Mouse (Mus musculus): ENCODE results near the gene 6030468B19Rik.

The 6030468B19Rik gene

DNA sequence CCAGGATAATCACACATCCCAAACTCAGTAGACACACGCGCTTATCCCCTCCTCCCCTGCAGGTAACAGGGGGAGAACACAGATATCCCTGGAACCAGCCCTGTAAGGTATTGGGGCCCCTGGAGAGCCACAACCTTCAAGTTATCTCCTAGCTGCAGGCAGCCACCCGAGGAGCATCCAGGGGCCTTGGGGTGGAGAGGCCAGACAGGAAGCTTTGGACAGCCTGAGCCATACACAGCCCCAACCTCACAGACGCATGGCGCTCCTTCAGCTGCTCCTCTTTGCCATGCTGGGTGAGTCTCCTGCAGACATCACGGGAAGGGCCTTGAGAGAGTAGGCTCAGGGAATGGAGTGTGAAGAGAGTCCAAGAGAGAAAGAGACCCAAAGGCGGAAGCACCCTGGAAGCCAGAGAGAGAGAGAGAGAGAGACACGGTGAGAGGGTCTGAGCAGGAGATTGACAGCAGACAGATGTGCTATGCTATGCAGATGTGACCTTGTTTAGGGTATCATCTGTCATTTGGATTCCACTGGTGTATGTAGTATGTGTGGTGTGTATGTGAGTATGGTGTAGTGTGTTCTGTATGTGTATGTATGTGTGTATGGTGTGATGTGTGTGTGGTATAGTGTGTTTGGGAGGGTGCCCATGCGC, at the start of gene 6030468B19Rik:
6030468B19Rik (plus strand) TSS at position 150 of the 649 bp plus-strand sequence.
- no peak for DNase-seq

DNA sequence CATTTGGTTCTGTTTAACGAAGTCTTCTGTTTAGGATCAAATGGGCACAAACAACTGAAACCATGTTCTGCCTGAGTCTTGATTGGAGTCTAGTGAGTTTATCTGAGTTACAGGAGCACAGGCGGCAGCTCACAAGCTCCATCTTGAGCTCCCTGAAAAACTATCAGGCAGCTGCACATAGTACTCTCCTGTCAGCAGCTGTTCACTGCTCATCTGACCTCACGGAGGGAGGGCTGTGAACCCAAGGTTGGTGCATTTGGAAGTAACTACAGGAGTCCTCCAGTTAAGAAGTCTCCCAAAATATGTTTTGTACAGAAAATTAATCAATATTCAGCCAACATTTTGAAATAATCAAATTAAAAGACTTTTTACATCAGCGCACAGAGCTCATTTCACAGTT, 48.8 kb upstream of the 6030468B19Rik start:
- DNase-seq = no peak

GRCm38 (mm10) chr11:117749414-117749813, 48.0 kb upstream of the 6030468B19Rik start:
- no peak for DNase-seq

GRCm38 (mm10) chr11:117751544-117751943, 45.9 kb upstream of the 6030468B19Rik start:
- DNase-seq = peak; percentile 35

DNA sequence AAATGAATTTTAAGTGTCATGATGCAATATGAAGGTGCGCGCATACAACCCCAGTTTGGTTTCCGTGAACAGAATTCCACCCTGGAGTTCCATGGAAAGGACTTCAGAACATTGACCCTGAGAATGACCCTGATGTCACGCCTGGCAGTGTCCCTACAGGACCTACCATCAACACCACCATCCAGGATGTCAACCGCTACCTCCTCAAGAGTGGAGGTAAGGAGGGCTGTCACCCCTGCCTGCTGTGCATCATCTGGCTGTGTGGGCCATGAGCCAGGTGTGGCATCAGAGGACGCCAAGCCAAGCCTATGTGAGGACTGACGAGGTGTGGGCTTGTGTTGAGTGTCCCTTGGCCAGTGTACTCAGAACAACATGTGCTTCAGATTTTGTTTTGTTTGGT, 41.6 kb upstream of the 6030468B19Rik start:
- no peak for DNase-seq

GRCm38 (mm10) chr11:117759267-117759666, 38.2 kb upstream of the 6030468B19Rik start:
- DNase-seq = no peak

DNA sequence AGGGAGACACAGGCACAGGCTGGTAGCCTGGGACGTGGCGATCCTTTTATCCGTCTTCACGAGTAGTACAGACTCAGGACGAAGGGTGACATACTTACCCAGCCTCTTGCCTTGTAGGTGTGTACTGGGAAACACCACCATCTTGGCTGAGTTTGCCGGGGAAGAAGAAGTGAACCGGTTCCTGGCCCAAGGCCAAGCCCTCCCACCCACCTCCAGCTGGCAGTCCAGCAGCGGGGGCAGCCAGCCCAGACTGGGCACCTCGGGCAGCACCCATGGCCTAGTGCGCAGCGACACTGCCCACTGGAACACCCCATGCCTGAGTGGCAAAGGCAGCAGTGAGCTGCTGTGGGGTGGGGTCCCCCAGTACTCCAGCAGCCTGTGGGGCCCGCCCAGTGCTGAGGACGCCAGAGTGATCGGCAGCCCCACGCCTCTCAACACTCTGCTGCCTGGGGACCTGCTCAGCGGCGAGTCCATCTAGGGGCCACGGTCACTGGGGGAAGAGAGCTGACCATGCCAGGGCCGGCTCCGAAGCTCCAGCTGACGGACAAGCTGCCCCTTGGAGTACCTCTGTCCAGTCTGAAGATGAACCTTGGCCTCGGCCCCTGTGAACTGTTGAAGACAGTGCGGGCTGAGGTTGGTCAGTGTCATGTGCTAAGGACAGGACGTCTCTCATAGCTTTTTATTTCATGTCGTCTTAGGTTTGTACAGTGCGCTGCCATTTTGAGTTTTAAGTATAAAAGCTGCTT, 36.9 kb upstream of the 6030468B19Rik start:
- peak; percentile 45 for DNase-seq

DNA sequence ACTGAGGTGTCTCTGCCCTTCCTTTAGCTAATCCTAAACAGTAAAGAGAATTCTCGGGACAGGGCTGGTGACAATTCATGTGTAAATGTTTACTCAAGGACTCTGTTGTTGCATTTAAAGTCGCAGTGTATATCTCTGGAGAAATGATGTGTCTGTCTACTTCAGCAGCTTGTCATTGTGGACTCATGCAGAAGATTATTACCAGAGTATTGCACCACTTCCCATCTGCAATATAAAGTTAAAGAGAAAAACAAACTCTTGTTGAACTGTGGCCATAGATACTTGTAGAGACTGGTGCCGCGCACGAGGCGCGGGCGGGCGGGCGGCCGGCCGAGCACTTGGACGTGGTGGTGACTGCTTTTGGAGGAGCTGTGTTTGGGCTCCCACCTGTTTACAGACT, 35.7 kb upstream of the 6030468B19Rik start:
- DNase-seq = no peak

DNA sequence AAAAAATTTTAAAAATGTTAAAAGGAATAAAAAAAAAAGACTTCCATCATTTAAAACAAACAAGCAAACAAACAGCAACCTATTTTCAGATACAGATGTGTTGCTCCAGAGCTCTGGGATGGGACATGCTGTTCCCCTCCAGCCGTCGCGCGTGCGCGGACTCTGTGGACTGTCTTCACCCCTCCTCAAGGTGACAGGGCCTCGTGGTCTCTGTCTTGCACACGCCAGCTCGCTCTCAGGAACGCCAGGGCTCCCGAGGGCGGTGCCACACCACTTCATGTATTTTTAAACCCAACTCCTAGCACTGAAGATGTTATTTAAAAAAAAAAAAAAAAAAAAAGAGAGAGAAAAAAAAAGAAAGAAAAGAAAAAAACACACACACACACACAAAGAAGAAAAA, 35.2 kb upstream of the 6030468B19Rik start:
- no peak for DNase-seq

DNA sequence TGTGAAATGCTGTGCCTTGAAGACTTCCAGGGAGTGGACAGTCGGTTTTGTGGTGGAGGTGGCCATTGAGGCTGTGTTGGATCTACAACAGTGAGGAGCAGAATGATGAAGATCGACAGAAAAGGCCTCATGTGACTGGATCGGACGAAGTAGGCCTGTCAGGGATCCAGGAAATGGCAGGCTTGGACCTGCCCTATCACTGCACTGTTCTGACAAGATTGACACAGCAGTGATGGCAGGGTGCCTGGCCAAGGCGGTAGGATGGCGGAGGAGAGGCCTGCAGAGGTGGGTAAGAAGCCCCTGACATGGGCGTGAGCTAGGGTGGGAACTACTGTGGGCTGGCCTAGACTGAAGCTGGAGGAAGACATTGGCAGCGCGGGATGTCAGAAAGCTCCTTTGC, 33.1 kb upstream of the 6030468B19Rik start:
- no peak for DNase-seq

GRCm38 (mm10) chr11:117765361-117765760, 32.1 kb upstream of the 6030468B19Rik start:
- no peak for DNase-seq

DNA sequence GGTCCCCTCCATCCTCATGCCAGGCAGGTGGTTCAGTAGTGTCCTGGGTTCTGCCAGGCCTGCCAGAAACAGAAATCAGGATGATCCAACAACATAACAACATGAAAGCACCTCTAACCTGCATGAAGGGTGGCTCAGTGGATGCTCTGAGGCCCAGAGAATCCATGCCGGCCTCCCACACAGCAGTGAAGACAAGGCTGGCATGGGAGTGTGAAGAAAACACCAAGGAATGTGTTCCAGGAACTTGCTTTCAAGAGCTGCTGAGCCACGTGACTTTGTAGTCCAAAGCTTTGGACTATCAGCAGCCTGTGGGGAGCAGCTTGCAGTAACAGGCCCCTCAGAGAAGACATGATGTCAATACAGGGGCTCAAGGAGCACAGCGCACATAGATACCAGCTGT, 31.2 kb upstream of the 6030468B19Rik start:
- DNase-seq = no peak

GRCm38 (mm10) chr11:117768725-117769682, 28.5 kb upstream of the 6030468B19Rik start:
- no peak for DNase-seq

DNA sequence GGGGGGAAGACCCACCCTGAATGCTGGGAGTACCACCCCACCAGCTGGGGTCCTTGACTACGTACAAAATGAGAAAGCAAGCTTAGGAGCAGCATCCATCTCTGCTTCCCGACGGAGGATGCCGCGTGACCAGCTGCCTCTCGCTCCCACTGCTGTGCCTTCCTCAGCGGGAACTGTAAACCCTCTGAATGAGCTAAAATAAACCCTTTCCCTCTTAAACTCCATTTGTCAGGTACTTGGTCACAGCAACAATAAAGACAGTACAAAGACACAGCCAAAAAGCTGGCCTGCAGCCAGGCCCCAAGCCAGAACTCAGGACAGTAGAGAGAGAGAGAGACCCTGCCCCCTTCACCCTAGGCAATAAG, 27.8 kb upstream of the 6030468B19Rik start:
- DNase-seq = no peak

- no peak for DNase-seq
These were observed 27.1 kb upstream of the 6030468B19Rik start for GRCm38 (mm10) chr11:117770407-117770806.

DNA sequence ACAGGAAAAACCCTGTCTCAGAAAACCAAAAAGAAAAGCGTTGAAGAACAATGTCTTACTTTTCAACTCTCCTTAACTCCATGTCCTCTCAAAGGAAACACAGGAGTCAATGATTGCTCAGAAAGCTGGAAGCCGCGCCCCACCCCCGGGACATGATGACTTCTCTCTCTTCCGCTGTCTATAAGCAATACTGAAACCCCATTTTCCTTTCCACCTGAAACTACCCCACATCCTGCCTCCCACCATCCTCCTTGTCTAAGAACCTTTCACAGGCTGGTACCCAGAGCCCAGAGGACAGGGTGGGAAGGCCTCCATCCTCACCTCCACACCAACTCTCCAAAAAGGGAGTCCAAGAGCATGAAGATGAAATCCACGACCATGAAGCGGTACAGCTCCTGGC, 25.1 kb upstream of the 6030468B19Rik start:
- no peak for DNase-seq

DNA sequence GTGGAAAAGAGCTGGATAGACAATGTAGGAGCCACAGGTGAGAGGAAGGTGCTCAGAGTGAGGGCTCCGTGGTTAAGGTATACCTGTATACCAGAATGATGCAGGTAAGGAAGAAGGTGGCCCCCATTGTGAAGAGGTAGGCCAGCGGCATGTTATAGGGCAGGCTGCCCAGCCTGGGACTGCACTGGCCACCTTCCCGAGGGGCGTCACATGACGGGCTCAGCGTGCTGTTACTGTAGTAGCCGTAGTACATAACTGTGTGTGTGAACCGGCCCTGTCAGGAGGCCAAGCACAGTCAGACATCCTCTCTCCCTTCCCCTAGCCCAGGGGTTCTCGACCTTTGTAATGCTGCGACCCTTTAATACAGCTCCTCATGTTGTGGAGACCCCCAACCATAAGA, 22.5 kb upstream of the 6030468B19Rik start:
- DNase-seq = no peak

DNA sequence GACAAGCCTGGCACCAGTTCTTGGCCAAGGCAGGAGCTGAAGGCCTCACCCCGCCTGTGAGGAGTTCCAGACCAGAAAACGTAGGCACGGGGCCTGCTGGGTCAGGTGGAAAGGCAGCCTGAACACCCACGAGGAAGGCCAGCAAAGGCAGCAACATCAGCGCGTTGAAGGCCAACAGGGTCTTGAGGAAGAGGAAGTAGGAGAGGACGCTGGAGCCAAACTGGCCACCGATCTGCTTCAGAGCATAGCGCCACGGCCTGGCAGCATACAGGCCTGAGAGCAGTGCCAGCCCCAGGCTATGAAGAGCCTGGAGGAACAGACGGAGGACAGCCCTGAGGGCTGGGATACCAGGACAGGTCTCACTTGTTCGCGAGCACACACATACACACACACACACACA, 21.9 kb upstream of the 6030468B19Rik start:
- DNase-seq = no peak

- no peak for DNase-seq
These were observed 21.2 kb upstream of the 6030468B19Rik start for GRCm38 (mm10) chr11:117776085-117776792.

- DNase-seq = no peak
These were observed 20.3 kb upstream of the 6030468B19Rik start for GRCm38 (mm10) chr11:117777111-117777510.

GRCm38 (mm10) chr11:117778031-117778430, 19.4 kb upstream of the 6030468B19Rik start:
- DNase-seq = peak; percentile 80

- DNase-seq = peak; percentile 58
These were observed 18.5 kb upstream of the 6030468B19Rik start for GRCm38 (mm10) chr11:117778851-117779433.

All from kidney, adult 11 months (tissue).